Mouse (Mus musculus): ENCODE data around the gene Rhno1. TPM values are rescaled to one million over a fixed set of nuclear protein-coding genes. Genes with fewer than 3 reads are reported as not detected.
"Not testable (repeated sequence)": the region's sequence is repeated elsewhere in the genome, so short reads cannot be mapped to it uniquely, and the experiment has no call there.

Gene Rhno1
- total RNA-seq (2021) = 10 to 100 TPM; 20.4 to 20.8 TPM

DNA sequence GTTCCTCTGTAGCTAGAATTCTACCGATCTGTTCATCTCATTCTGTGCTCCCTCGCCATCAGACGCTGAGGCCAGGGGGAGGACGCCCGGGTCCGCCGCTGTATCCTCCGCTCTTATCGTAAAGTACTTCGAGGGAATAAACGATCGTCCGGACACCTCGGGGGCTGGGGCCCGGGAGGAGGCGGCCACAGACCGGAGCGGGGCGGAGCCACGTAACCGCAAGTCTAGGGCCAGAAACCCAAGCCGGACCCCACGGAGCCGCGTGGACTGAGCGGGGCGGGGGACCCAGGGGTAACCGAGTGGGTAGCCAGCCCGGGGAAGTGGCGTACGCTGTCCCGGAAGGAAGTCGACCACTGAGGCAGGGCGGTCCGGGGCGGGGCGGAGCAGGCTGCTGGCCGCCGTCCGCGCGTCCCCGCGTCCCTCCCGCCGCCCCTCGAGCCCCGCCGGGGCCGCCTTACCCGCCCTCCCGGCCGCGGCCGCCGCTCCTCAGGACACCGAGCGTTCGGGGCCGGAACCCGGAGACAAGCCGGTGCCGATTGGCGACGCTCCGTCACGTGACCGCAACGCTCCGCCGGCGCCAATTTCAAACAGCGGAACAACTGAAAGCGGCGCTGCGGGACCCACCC, at the start of gene Rhno1, which contains the start of gene Foxm1:
Gene Rhno1, minus strand, starts transcription at position 531 of the 626 bp plus-strand sequence.
Gene Foxm1, plus strand, starts transcription at position 587 of the 626 bp plus-strand sequence.
- DNase-seq = peak; percentile 76 to 80

- peak; percentile 70 to 84 for DNase-seq
These were observed 48.4 kb upstream of the Rhno1 start for GRCm38 (mm10) chr6:128411115-128411514.

DNA sequence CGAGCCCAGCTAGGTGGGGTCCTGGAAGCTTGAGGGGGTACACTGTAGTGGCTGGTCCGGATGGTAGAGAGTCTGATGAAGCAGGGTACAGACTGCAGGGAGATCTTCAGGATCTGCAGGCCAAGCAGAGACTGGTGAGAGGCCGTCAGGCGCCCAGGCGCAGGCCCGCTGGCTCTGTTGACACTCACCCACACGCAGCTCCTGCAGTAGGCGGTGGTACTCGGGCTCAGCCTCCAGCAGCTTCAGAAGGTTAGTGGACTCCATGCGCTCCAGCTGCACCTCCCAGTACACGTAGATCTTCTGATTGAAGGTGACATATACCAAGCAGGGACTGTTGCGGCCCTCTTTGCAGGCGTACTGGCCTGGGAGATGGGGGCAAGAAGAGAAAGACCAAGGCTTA, 47.6 kb upstream of the Rhno1 start:
- no peak for DNase-seq

- DNase-seq = no peak
These were observed 45.9 kb upstream of the Rhno1 start for GRCm38 (mm10) chr6:128408544-128409125.

DNA sequence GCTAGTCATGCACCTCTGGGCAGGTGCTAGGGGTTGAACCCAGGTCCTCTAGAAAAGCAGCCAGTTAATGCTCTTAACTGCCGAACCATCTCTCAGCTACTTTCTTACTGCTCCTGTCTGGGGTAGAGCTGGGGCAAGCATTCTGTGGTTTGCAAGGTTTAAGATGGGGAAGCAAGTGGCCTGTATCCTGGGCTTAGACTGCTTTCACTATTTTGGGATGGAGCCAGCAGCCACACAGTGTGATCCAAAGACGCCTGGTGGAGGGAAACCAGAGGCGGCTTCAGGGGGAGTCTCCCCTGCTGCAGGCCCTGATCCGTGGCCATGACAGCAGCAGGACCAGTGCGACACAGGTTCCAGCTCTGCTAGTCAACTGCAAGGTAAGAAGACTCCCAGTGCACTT, 42.0 kb upstream of the Rhno1 start:
- DNase-seq = no peak

GRCm38 (mm10) chr6:128399421-128400185, 36.9 kb upstream of the Rhno1 start:
- DNase-seq = peak in 1 of 2 experiments; percentile 47

DNA sequence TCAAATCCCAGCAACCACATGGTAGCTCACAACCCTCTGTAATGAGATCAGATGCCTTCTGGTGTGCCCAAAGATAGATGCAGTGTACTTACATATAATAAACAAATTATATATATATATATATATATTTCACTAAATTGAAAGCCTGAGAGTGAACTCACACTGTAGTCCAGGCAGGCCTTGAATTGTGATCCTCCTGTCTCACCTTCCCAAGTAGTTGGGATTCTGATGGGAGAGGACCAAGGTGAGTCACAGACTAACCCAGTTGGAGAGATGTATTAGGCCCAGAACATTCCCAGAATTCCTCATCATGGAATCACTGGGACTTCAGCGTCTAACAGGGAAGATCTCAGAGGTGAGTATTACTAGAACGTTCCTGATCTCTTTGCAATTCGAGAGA, 36.3 kb upstream of the Rhno1 start, which contains the start of gene Nrip2:
Gene Nrip2, plus strand, starts transcription at position 301 of the 400 bp plus-strand sequence.
- no peak for DNase-seq

DNA sequence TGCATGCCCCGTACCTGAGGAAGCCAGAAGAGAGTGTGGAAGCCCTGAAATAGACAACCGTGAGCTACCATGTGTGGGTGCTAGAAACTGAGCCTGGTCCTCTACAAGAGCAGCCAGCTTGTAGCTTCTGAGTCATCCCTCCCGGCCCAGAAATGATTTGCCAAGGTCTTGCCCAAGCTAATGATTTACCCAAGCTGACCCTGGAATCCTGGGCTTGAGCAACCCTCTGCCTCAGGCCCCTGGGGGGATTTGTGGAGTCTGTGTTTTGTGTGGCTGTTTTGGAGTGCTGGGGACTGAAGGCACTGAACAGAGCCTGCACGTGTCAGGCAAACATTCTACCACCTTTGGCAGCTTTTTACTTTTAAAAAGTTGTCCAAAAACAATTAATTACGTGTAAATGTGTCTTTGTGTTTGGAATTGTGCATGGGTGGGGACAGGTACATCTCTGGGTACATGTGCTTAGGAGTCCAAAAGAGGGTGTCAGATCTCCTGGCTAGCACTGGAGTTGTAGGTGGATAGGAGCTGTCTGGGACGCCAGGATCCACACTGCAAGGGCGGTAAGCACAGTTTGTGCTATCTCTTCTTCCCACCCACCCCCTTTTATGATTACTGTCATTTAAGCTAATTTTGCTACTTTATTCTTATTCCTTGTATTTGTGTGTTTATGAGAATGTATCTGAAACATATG, 35.0 kb upstream of the Rhno1 start:
- no peak for DNase-seq

DNA sequence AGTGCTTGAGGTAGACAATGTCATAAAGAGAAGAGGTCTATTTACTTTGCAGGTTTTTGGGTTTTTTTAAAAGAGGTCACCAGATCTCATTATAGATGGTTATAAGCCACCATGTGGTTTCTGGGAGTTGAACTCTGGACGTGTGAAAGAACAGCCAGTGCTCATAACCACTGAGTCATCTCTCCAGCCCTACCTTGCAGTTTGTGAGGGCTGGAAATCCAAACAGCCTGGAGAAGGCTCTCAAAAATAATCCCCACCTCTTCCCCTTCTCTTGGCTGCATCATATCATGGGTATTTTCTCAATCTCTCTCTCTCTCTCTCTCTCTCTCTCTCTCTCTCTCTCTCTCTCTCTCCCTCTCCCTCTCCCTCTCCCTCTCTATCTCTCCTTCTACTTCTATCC, 28.0 kb upstream of the Rhno1 start:
- DNase-seq = no peak

GRCm38 (mm10) chr6:128389185-128389584, 26.5 kb upstream of the Rhno1 start:
- DNase-seq = no peak

GRCm38 (mm10) chr6:128385026-128385425, 22.3 kb upstream of the Rhno1 start:
- no peak for DNase-seq

GRCm38 (mm10) chr6:128383752-128384151, 21.0 kb upstream of the Rhno1 start:
- no peak for DNase-seq

DNA sequence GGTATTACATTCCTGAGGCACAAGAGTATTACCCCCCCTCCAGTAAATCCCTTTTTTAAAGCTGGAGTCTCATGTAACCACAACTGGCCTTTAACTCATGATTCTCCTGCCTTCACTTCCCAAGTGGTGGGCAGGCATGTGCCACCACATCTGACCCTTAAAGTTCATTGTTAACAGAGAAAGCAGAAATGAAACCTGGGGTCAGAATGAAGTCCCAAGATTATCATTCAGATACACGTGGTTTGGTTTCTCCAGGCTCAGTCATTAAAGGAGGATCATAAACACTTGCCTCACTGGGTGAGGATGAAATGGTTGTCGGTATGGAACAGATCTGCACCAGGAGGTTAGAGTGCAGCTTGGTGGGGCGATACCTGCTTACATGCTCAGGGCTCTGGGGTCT, 18.5 kb upstream of the Rhno1 start:
- no peak for DNase-seq

- not testable (repeated sequence) for DNase-seq
These were observed 18.0 kb upstream of the Rhno1 start for GRCm38 (mm10) chr6:128380594-128381167.

DNA sequence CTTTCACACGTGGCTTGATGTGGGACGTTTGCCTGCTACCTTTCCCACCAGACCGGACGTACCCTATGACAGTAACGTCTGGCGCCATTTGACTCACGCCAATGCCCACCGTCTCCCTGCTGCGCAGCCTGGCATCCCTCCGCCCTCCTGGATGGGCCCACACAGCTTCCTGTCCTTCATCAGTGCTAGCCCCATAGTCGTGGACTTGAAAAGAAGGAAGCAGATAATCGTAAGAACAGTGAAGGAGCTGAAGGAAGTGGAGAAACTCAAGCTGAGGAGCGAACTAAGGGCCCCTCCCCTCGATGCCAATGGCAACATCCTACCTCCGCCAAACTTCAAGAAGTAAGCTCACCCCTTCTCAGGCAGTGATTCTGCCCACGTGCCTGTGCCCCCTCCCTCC, 16.9 kb upstream of the Rhno1 start:
- no peak for DNase-seq

DNA sequence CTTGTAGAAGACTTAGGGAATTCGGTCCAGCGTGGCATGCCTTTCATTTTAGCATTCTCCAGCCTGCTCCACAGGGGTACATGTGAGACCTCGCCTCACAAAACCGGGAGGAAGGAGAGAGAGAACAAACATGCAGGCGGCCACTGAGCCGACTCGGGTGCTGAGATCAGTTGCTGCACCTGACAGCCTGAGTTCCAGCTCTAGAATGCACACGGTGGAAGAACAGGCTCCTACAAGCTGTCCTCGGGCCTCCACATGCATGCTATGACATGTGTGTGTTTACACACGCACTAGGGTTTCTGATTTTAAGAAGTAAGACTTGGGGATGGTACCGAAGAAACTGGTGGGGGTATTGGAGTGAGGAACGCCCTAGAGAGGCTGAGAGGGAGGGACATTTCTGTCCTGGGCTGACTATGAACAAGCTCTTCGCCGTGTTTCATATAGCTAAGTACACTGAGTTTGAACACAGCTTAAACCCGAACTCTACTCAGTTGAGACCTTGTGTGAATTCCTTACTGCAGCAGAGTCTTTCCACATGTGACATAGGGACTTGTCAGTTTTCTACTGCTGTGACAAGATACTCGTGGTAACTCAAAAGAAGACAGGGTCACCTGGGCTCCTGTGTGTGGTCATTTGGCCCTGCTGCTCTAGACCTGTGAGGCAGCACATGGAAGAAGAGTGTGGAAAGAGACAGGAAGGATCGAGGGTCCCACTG, 13.8 kb upstream of the Rhno1 start:
- DNase-seq = no peak

DNA sequence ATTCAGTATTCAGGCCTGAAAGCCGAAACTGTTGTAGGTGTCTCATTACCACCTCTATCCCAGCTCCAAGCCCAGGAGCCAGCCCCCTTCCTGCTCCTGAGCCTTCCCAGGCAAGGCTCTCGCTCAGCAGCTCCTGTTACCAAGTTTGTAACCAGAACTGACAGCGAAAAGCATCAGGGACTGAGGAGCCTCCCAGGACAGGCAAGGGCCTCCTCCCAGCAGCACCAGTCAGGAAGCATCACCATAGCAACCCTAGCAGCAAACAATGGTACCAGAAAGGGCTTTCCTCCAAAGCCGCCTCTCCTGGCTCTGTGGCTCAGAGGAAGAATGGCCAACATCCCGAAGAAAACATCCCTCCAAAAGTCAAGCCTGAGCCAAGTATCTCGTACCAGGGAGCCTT, 12.5 kb upstream of the Rhno1 start, which contains the start of the genes Tex52 and Gm44596:
Gene Tex52, plus strand, starts transcription at position 265 of the 400 bp plus-strand sequence.
Gene Gm44596, plus strand, starts transcription at position 312 of the 400 bp plus-strand sequence.
- DNase-seq = peak; percentile 55 to 65

GRCm38 (mm10) chr6:128370040-128370439, 7.3 kb upstream of the Rhno1 start:
- DNase-seq = no peak

DNA sequence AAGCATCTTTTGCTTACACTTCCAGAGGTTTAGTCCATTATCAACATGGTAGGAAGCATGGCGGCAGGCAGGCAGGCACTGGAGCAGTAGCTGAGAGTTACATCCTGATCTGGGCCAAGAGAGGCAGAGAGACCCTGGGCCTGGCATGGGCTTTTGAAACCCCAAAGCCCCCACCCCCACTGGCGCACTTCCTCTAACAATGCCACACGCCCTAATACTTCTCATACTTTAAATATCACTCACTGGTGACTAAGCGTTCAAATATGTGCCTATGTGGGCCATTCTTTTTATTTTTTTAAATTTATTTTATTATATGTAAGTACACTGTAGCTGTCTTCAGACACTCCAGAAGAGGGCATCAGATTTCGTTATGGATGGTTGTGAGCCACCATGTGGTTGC, 3.8 kb upstream of the Rhno1 start:
- no peak for DNase-seq

DNA sequence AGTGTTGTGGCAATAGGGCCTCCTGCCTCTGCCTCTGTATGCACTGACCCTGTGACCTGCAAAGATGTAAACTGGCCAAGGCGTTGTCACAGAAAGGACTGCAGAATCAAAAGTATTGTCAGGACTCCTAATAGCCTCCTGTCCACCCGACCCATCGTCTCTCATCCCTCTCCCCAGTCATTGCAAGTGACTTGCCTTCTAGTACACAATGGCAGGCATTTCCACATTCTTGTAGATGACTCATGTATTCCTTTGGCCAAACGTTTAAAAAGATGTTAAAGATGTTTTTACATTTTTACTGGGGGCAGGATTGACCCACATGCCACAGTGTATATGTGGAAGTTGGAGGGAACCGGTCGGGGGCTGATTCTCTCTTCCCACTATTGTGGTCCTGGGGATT, 2.0 kb upstream of the Rhno1 start:
- DNase-seq = no peak

DNA sequence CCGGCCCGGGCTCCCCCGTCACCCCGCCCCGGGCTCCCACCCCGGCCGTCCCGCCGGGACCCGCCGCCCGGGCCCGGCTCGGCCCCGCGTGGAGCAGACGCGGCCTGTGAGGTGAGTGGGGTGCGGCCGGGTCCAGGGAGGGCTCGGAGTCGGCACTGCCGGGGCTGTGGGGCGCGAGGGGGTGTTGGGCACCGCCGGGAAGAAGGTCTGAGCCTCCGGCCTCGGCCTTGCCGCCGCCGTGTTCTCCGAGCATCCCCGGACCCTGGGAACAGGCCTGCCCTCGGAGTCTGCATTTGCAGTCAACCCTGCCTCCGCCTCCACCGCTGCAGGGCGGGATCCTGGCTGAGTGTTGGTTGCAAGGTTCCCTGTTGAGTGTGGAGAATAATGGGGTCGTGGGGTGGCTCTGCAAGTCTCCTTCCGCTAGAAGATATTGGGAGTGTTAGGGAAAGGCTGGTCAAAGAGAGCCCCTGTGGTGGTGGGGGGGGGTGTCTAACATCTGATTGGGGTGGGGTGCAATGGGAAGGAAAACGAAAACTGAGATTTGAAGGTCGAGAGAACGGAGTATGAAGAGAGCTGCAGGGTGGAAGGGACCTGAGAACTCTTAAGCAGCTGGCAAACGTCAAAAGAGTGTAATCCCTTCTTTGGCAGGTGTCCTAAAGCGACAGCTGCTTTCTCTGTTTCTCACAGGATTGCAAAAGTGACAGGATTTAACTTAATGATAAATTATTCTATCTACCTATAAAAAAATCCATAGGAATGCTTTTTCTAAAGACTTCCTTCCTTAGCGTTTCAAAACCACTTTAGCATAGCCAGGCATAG, 505 bp upstream of the Rhno1 start:
- DNase-seq = no peak
